Mouse (Mus musculus): Measurements from ENCODE around the gene Ccdc85a. TPM values are rescaled to one million over a fixed set of nuclear protein-coding genes. Genes with fewer than 3 reads are reported as not detected.

Gene Ccdc85a
- 0.04 and 0.16 TPM in 2 replicates for polyA plus RNA-seq (2016; fragmentation: Nextera tagmentation; extraction: Ambion mirVana)

- Histone ChIP-seq H3K4me1 (0 out of 2 replicates have a peak, but pooled peaks cover 7% of the 10 kb centered on the region), H3K36me3 (no peaks in the 10 kb centered on the region), H3K9me3 (replicated peaks) (no peaks in the 10 kb centered on the region), H3K4me3 (peak within 1 kb of the TSS; percentile 43), H3K4me2 (peak within 1 kb of the TSS; percentile 67), H3K27ac (no peak within 1 kb of the TSS), H3K9ac (no peak within 1 kb of the TSS), H3K27me3 (replicated peaks) (peaks cover 34% of the 10 kb centered on the region)
- under 1% methylated on average over 25 of the region's 25 CpGs for WGBS (ENCODE audit: insufficient replicate concordance)
- ATAC-seq = peak; percentile 71
These were observed at the start of gene Ccdc85a for GRCm38 (mm10) chr11:28583911-28584434. Gene Ccdc85a (minus strand): TSS chr11:28584324.

GRCm38 (mm10) chr11:28633571-28634125 is 49.5 kb upstream of the Ccdc85a start:
- Histone ChIP-seq H3K4me3 (no peak overlapping the region), H3K4me2 (no peak overlapping the region), H3K27ac (no peak overlapping the region), H3K4me1 (no peaks in the 10 kb centered on the region), H3K27me3 (replicated peaks) (no peaks in the 10 kb centered on the region), H3K9ac (no peak overlapping the region), H3K9me3 (replicated peaks) (no peaks in the 10 kb centered on the region), H3K36me3 (no peaks in the 10 kb centered on the region)
- no peak for ATAC-seq
- WGBS (ENCODE audit: insufficient replicate concordance) = 48% methylated on average over 1 of the region's 1 CpGs

GRCm38 (mm10) chr11:28633093-28633492 is 49.0 kb upstream of the Ccdc85a start:
- 71% methylated on average over 1 of the region's 1 CpGs for WGBS (ENCODE audit: insufficient replicate concordance)
- ATAC-seq = no peak
- Histone ChIP-seq H3K9ac (no peak overlapping the region), H3K27me3 (replicated peaks) (no peaks in the 10 kb centered on the region), H3K4me3 (no peak overlapping the region), H3K9me3 (replicated peaks) (no peaks in the 10 kb centered on the region), H3K4me2 (no peak overlapping the region), H3K36me3 (no peaks in the 10 kb centered on the region), H3K27ac (no peak overlapping the region), H3K4me1 (no peaks in the 10 kb centered on the region)

- H3K4me1 ChIP-seq = no peaks in the 10 kb centered on the region
- no peak overlapping the region for H3K4me3 ChIP-seq
- no peak overlapping the region for H3K9ac ChIP-seq
- H3K9me3 ChIP-seq (replicated peaks) = no peaks in the 10 kb centered on the region
- H3K36me3 ChIP-seq = no peaks in the 10 kb centered on the region
- H3K4me2 ChIP-seq = no peak overlapping the region
- H3K27me3 ChIP-seq (replicated peaks) = no peaks in the 10 kb centered on the region
- WGBS (ENCODE audit: insufficient replicate concordance) = 52% methylated on average over 2 of the region's 2 CpGs
- ATAC-seq = no peak
- H3K27ac ChIP-seq = no peak overlapping the region
These were observed 46.6 kb upstream of the Ccdc85a start for GRCm38 (mm10) chr11:28630771-28631170.

- no peak for ATAC-seq
- Histone ChIP-seq H3K36me3 (no peaks in the 10 kb centered on the region), H3K9me3 (replicated peaks) (no peaks in the 10 kb centered on the region), H3K27me3 (replicated peaks) (no peaks in the 10 kb centered on the region), H3K9ac (no peak overlapping the region), H3K4me3 (no peak overlapping the region), H3K4me2 (no peak overlapping the region), H3K27ac (no peak overlapping the region), H3K4me1 (no peaks in the 10 kb centered on the region)
These were observed 26.8 kb upstream of the Ccdc85a start for GRCm38 (mm10) chr11:28610781-28611491.

GRCm38 (mm10) chr11:28583138-28583910 is 800 bp downstream of the Ccdc85a start:
- peak overlapping the region; percentile 67 for H3K4me2 ChIP-seq
- H3K4me1 ChIP-seq = 0 out of 2 replicates have a peak, but pooled peaks cover 7% of the 10 kb centered on the region
- H3K9ac ChIP-seq = no peak overlapping the region
- peak overlapping the region; percentile 43 for H3K4me3 ChIP-seq
- 1% methylated on average over 60 of the region's 63 CpGs for WGBS (ENCODE audit: insufficient replicate concordance)
- peak; percentile 10; the same call in 1 of the 2 replicates for ATAC-seq
- H3K27ac ChIP-seq = no peak overlapping the region
- H3K27me3 ChIP-seq (replicated peaks) = peaks cover 34% of the 10 kb centered on the region
- no peaks in the 10 kb centered on the region for H3K36me3 ChIP-seq
- H3K9me3 ChIP-seq (replicated peaks) = no peaks in the 10 kb centered on the region

- Histone ChIP-seq H3K4me2 (no peak overlapping the region), H3K36me3 (no peaks in the 10 kb centered on the region), H3K27me3 (replicated peaks) (peaks cover 34% of the 10 kb centered on the region), H3K27ac (no peak overlapping the region), H3K4me1 (0 out of 2 replicates have a peak, but pooled peaks cover 7% of the 10 kb centered on the region), H3K9me3 (replicated peaks) (no peaks in the 10 kb centered on the region), H3K4me3 (no peak overlapping the region), H3K9ac (no peak overlapping the region)
- WGBS (ENCODE audit: insufficient replicate concordance) = 8% methylated on average over 5 of the region's 5 CpGs
- ATAC-seq = no peak
These were observed 1.9 kb downstream of the Ccdc85a start for GRCm38 (mm10) chr11:28582218-28582617.

GRCm38 (mm10) chr11:28572423-28572822 is 11.7 kb downstream of the Ccdc85a start:
- H3K4me1 ChIP-seq = no peaks in the 10 kb centered on the region
- no peaks in the 10 kb centered on the region for H3K36me3 ChIP-seq
- ATAC-seq = no peak
- no peaks in the 10 kb centered on the region for H3K27me3 ChIP-seq (replicated peaks)
- 73% methylated on average over 1 of the region's 1 CpGs for WGBS (ENCODE audit: insufficient replicate concordance)
- no peak overlapping the region for H3K27ac ChIP-seq
- no peak overlapping the region for H3K4me3 ChIP-seq
- H3K9ac ChIP-seq = no peak overlapping the region
- H3K4me2 ChIP-seq = no peak overlapping the region
- H3K9me3 ChIP-seq (replicated peaks) = no peaks in the 10 kb centered on the region

- no peaks in the 10 kb centered on the region for H3K36me3 ChIP-seq
- no peak overlapping the region for H3K9ac ChIP-seq
- H3K27me3 ChIP-seq (replicated peaks) = no peaks in the 10 kb centered on the region
- no peaks in the 10 kb centered on the region for H3K4me1 ChIP-seq
- ATAC-seq = no peak
- no peak overlapping the region for H3K27ac ChIP-seq
- H3K4me3 ChIP-seq = no peak overlapping the region
- H3K4me2 ChIP-seq = no peak overlapping the region
- H3K9me3 ChIP-seq (replicated peaks) = no peaks in the 10 kb centered on the region
These were observed 27.7 kb downstream of the Ccdc85a start for GRCm38 (mm10) chr11:28556420-28556819.

GRCm38 (mm10) chr11:28543429-28543828 is 40.7 kb downstream of the Ccdc85a start:
- H3K4me3 ChIP-seq = no peak overlapping the region
- H3K4me2 ChIP-seq = no peak overlapping the region
- no peaks in the 10 kb centered on the region for H3K4me1 ChIP-seq
- 53% methylated on average over 2 of the region's 2 CpGs for WGBS (ENCODE audit: insufficient replicate concordance)
- H3K36me3 ChIP-seq = no peaks in the 10 kb centered on the region
- H3K27ac ChIP-seq = no peak overlapping the region
- no peak overlapping the region for H3K9ac ChIP-seq
- H3K9me3 ChIP-seq (replicated peaks) = no peaks in the 10 kb centered on the region
- H3K27me3 ChIP-seq (replicated peaks) = no peaks in the 10 kb centered on the region
- no peak for ATAC-seq

- WGBS (ENCODE audit: insufficient replicate concordance) = 66% methylated on average over 1 of the region's 1 CpGs
- Histone ChIP-seq H3K9ac (no peak overlapping the region), H3K4me1 (no peaks in the 10 kb centered on the region), H3K4me2 (no peak overlapping the region), H3K9me3 (replicated peaks) (no peaks in the 10 kb centered on the region), H3K36me3 (no peaks in the 10 kb centered on the region), H3K4me3 (no peak overlapping the region), H3K27me3 (replicated peaks) (no peaks in the 10 kb centered on the region), H3K27ac (no peak overlapping the region)
- no peak for ATAC-seq
These were observed 42.8 kb downstream of the Ccdc85a start for GRCm38 (mm10) chr11:28541307-28541706.

GRCm38 (mm10) chr11:28533286-28533685 is 50.8 kb downstream of the Ccdc85a start:
- H3K9ac ChIP-seq = no peak overlapping the region
- no peak for ATAC-seq
- WGBS (ENCODE audit: insufficient replicate concordance) = 65% methylated on average over 2 of the region's 2 CpGs
- H3K36me3 ChIP-seq = no peaks in the 10 kb centered on the region
- H3K4me3 ChIP-seq = no peak overlapping the region
- no peak overlapping the region for H3K27ac ChIP-seq
- H3K4me2 ChIP-seq = no peak overlapping the region
- H3K27me3 ChIP-seq (replicated peaks) = no peaks in the 10 kb centered on the region
- no peaks in the 10 kb centered on the region for H3K4me1 ChIP-seq
- H3K9me3 ChIP-seq (replicated peaks) = no peaks in the 10 kb centered on the region

Data from liver, embryonic 12.5 days (tissue).